Mouse (Mus musculus) heart, adult 2 months (tissue): ENCODE data around the gene Dzank1.

Experiments
- CTCF ChIP-seq: fragments of 200-600 bp; IDR thresholded peaks from 2 replicates; pipeline ENCODE4 v1.8.1; 2022; ENCODE audit warnings: antibody characterized with exemption, mild to moderate bottlenecking, moderate library complexity
- EP300 ChIP-seq: fragments of 200-500 bp; IDR thresholded peaks from 2 replicates; pipeline ENCODE4 v1.6.1; 2011; ENCODE audit warnings: low read depth, low read length, control low read depth; ENCODE audit not compliant: insufficient read depth
- POLR2A ChIP-seq: fragments of 200-500 bp; IDR thresholded peaks from 2 replicates; pipeline ENCODE4 v1.6.1; 2011; ENCODE audit warnings: mild to moderate bottlenecking, low read depth, low read length, control low read depth; ENCODE audit not compliant: insufficient read depth

DNA sequence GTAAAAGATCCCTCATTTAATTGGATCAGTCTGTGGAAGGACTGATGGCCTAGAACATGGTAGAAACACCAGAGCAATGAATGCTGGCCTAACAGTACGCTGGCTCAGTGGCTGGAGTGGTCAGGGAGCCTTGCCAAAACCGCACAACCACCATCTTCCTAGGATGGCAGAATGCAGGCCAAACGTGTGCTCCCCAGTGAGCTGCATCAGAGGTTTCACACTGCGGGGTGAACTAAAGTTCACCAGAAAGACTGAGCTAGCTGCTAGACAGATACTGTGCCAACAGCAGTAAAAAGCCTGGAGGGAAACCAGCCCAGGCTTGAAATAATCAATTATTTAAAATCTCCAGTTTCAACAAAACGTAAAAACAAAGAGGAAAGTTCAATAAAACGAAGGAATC, 39.7 kb downstream of the Dzank1 start:
- TF ChIP-seq CTCF, result no peak
- no peak for TF ChIP-seq POLR2A
- no peak for TF ChIP-seq EP300
